Mouse (Mus musculus) NIH3T3 (cell line): Measurements from ENCODE around the gene Txlng.
"Not testable (repeated sequence)": the region's sequence is repeated elsewhere in the genome, so short reads cannot be mapped to it uniquely, and the experiment has no call there.

Experiments used
- DNase-seq: peaks from one replicate; pipeline ENCODE4 v3.0.0-alpha.2; 2012; ENCODE audit warnings: low read depth

The Txlng gene

DNA sequence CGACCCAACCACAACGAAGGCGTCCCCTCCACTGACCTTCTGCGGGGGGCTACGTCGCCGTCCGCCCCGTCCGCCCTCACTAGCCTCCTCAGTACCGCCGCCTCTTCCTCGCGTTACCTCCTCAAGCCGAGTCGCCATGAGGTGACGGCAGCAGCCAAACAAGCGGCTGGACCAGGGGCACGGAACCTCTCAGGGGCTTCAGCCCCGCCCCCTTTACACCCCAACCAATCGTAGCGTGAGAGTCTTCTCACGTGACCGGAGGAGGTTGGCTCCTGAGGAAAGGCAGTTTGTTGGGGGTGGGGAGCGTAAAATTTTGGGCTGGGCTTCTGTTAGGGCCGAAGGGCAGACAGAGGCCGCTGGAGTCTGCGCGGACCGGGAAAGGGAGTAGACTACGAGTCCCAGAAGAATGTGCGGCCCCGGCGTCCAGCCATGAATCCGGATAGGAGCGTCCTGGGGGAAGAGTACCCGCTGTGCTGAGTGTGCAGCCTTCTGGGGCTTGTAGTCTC, at the start of gene Txlng:
TSS of gene Txlng (minus strand) at position 252 of the 506 bp plus-strand sequence.
- peak; percentile 97 for DNase-seq

DNA sequence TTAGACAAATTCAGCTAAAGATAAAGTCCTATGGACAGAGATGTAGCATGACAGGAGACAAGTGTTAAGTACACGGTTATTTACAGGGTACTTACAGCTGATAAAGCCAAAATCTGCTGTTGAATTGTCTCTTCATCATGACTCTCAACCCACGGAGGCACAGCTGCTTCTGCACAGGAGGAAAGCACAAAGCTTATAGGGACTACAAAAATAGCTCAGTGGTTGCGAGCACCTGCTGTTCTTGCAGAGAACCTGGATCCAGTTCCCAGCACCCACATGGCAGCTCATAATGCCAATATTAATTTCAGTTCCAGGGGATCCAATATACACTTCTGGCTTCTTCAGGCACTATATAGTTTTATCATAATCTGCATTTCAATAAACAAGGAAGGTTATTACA, 49.0 kb upstream of the Txlng start:
- DNase-seq: no peak

GRCm38 (mm10) chrX:162873761-162874160, 44.5 kb upstream of the Txlng start:
- peak; percentile 68 for DNase-seq

GRCm38 (mm10) chrX:162871734-162872517, 42.7 kb upstream of the Txlng start:
- DNase-seq: peak; percentile 56

DNA sequence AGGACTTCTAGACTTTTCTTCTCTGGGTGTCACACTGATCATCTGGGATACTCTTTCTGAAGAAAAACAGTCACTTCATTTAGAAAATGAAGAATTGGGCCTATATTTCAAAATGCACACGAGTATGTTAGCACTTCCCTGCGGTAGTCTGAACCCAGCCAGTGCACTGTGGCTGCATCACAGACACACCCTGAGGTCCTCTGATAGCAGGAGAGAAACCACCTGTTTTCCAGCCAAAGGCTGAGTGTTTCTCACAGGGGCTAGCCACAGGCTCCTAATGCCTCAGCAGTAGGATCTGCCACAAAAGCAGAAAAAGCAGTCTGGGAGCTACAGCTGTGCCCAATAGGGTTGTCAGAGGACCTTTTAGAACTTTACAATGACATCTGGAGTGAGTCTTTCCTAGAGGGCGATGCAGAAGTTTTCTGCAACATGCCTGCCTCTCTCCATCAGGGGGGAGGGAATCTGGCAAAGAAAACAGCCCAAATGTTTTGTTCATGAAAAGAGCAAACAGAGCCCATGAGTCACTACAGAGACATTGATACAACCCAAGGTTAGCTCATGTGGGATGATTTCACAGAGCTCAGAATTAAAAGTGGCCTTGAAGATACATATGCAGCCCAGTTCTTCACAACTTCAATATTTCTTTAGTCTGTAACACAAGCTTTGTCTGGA, 39.2 kb upstream of the Txlng start:
- peak; percentile 72 for DNase-seq

GRCm38 (mm10) chrX:162848682-162849081, 19.4 kb upstream of the Txlng start:
- no peak for DNase-seq

DNA sequence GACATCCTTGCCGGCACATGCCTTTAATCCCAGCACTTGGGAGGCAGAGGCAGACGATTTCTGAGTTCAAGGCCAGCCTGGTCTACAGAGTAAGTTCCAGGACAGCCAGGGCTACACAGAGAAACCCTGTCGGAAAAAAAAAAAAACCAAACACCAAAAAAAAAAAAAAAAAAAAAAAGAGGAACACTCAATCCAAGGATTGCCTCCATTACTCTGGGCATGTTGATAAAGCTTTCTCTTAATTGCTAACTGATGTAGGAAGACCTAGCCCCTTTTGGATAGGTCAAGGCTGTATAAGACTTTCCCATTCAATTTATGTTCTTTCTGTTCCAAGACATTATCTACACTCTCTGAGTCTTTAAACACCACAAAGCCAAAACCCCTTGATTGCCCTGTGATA, 16.3 kb upstream of the Txlng start:
- no peak for DNase-seq

GRCm38 (mm10) chrX:162844447-162845100, 15.3 kb upstream of the Txlng start:
- DNase-seq: no peak

DNA sequence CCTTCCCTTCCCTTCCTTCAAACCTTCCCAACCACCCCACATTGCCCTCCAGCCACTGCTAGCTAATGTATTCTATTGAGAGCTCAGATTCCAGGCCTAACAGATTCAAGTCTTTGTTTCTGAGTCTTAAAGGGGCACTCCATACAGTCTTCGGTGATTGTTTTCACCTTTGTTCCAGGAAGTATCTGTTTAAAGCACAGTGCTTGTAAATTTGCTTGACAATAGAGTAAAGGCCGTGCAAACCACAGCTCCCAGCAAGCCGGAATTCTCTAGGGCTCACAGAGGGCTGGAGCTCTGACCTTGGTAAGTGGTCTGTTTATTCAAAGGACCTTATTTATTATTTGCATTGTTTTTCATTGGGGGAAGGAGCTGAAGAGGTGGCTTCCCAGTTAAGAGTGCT, 2.8 kb upstream of the Txlng start:
- no peak for DNase-seq

DNA sequence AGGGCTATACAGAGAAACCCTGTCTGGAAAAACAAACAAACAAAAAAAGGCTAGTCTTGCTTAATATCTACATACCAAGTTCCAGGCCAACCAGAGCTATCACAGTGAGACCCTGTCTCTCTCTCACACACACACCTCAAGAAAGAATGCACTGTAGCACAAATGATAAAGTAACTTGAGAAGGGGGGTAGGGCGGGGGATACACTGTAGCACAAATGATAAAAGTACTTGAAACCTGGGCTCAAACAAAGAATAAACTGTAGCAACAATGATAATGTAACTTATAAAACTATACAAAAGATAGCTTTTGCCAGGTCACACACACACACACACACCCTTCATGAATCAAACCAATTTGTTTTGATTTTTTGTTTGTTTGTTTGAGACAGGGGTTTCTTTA, 2.3 kb upstream of the Txlng start:
- DNase-seq: no peak

DNA sequence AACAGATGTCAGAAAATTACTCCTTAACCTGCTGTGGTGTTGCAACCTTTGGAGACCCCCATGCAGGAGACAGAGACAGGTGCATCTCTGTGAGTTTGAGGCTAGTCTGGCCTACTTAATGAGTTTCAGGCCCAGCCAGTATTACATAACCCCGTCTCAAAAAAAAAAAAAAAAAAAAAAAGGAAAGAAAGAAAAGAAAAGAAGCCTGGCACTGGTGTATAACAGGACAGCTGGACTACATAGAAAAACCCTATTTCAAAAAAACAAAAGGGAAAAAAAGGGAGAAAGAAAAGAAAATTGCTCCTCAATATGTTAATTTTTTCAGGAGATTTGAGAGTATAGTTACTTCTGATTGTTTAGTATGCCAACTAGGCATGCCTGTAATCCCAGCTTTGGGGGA, 1.8 kb upstream of the Txlng start:
- DNase-seq: no peak

DNA sequence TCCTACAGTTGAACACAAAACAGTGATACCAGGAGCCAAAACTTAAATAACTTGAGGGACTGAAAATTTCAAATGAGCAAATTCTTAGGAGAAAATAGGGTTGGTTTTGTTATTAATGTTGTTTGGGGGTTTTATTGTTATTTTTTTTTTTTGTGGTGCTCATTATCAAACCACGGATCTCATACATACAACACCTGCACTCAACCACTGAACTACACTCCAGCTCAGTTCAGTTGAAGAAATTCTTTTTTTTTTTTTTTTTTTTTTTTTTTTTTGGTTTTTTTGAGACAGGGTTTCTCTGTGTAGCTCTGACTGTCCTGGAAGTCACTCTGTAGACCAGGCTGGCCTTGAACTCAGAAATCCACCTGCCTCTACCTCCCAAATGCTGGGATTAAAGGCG, 1.1 kb upstream of the Txlng start:
- not testable (repeated sequence) for DNase-seq

DNA sequence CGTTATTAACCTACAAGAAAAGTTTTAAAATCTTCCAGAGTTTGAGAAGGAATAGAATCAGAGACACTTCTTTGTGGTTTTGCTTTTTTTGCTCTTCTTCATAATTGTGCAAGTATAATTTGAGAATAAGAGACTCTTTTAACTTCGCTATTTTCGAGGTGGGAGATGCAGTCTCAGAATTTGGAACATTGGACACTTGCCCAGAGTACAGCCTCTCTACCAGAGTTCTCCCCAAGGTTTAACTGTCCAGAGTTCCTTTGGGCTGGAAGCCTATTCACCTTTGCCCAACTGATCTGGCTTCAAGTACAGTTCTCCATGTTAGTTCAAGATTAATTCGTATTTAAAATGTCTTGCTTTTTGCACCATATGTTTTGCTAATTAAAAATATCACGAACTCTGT, 487 bp upstream of the Txlng start:
- no peak for DNase-seq

DNA sequence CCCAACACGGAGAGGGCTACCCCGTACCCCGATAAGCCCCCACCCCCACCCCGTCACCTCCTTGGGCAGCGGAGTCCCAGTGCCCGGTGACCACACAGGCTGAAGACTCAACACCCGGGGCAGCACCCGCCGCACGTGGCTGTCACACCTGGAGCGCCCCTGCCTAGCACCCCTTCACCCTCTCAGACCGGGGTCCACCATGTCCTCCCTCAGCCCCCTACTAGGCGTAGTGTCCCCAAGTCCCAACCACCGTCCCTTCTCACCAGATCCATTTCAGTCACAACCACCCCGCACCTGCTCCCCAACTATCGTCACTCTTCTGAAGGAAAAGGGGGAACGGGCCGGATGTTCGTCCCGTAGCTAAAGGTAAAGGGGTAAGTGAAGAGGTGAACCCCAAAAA, 471 bp downstream of the Txlng start:
- no peak for DNase-seq

- peak; percentile 58 for DNase-seq
Measured at GRCm38 (mm10) chrX:162828016-162828415, 1.2 kb downstream of the Txlng start.

DNA sequence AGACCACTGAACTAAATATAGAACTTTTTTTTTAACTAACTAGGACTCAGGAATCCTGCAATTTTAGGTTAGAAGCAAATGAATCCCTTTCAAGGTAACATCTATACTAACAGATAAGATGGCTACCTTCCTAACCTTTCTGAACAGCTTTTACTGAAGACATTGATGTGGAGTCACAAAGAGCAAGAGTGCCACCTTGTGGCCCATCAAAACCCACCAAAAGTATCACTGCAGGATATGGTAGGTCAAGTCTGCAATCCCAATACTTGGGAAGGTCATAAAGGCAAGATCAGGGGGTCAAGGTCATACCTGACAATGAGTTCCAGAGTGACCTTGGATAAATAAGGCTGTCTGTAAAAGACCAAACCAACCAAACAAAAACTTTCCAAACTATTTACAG, 28.9 kb downstream of the Txlng start:
- DNase-seq: peak; percentile 68

- peak; percentile 6 for DNase-seq
Measured at GRCm38 (mm10) chrX:162791392-162791791, 37.9 kb downstream of the Txlng start.

- no peak for DNase-seq
Measured at GRCm38 (mm10) chrX:162788372-162788771, 40.9 kb downstream of the Txlng start.

GRCm38 (mm10) chrX:162770726-162771125, 58.5 kb downstream of the Txlng start:
- DNase-seq: no peak

- DNase-seq: peak; percentile 41
Measured at GRCm38 (mm10) chrX:162761716-162762395, 67.4 kb downstream of the Txlng start.

GRCm38 (mm10) chrX:162760958-162761515, 68.2 kb downstream of the Txlng start:
- DNase-seq: no peak
